Mouse (Mus musculus): Measurements from ENCODE around the gene Tns1. TPM values are rescaled to one million over a fixed set of nuclear protein-coding genes. Genes with fewer than 3 reads are reported as not detected.

Tns1 gene
- total RNA-seq, 1 experiment from 2014 or later, result 7.6 TPM

DNA sequence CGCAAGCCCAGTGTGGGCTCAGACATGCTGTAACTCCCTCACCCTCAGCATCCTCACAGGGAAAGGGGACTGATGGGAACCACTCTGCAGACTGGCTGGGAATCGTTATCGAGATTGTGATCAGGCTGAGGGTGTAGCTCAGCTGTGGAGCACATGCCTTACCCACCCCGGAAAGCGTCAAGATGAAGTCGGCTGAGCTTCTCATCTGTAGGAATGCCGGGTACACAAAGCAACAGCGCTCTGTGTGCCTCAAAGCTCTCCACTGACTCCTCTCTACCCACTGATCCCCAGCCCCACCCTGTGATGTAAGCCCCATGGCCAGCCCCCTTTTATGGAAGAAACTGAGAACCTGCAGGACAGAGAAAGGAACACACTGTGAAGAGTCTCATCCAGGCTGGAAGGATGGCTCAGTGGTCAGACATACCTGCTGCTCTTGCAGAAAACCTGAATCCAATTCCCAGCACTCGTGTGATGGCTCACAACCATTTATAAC, 97.5 kb downstream of the Tns1 start:
- ATAC-seq (ENCODE audit: extremely low read depth, insufficient number of reproducible peaks, low FRiP score, poor library complexity, severe bottlenecking), result no peak

DNA sequence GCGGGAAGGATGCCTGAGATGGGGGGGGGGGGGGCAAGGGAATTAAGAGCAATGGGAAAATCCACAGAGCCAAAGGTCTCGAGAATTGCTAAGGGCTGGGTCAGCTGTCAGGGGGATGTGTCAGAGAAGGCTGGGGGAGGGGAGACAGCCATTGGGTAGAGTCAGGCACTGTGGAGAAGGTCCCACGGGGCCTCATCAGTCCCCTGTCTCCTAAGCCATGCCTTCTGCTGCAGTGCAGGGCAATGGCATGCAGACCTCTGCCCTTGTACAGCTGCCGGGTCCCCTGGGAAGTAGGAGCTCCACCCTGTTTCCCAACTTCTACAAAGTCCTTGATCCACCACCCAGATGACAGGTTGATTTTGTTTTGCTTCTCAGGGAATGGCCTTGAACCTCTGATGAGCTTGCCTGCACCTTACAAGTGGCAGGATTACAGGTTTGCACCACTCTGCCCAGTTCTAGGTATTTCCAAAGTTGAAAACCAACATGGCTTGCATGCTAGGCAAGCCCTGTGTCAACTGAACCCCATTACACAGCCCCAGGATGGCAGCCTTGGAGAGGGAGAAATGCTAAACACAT, 98.5 kb downstream of the Tns1 start:
- no peak for ATAC-seq (ENCODE audit: extremely low read depth, insufficient number of reproducible peaks, low FRiP score, poor library complexity, severe bottlenecking)

DNA sequence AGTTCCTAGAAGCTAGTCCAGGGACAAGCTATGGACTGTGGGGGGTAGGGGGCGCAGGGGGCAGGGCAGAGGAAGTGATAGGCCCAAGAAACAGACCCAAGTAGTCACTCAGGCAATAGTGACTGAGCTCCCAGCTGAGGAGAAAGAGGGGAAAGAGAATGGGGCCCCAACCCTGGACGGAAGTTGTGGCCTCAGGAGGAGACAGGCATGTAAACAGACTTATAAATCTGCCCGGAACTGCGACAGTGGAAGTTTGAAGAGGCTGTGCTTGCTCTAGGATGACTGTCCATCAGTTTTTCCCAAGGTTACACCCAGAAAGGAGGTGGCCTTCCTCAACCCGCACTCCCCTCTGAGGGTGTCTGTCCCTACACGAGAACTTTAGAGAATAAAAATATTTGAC, 99.0 kb downstream of the Tns1 start:
- ATAC-seq (ENCODE audit: extremely low read depth, insufficient number of reproducible peaks, low FRiP score, poor library complexity, severe bottlenecking), result no peak

DNA sequence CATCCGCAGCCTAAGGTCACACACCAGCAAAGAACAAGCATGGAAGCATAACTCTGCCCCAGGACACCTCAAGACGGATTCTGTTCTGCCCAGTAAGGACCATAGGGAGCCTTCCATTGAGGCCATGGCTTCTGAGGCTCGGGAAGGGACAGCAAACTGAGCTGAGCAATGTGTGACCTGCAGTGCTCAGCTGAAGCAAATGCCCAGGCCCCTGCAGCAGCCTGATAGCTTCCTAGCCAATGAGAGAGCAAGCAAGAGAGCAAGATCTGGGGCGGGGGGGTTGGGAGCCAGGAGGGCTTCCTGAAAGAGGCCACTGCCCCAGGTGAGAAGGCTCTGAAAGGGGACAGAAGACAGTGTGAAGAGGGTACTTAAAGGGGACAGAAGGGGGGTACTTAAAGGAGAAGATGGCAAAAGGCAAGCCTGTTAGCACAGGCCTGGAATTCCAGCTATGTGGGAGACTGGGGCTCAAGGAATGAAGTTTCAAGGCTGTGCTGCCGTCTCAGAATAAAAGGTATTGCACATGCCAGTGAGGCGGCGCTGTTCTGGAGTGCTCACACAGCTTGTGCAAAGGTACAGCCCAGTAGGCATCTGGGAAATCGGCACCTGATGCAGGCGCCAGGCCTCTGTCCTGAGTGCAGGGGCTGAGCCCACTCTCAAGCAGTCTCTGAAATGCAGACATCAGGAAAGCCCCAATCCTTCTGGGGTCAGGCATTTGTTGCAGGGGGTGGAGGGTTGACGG, 99.6 kb downstream of the Tns1 start:
- no peak for ATAC-seq (ENCODE audit: extremely low read depth, insufficient number of reproducible peaks, low FRiP score, poor library complexity, severe bottlenecking)

DNA sequence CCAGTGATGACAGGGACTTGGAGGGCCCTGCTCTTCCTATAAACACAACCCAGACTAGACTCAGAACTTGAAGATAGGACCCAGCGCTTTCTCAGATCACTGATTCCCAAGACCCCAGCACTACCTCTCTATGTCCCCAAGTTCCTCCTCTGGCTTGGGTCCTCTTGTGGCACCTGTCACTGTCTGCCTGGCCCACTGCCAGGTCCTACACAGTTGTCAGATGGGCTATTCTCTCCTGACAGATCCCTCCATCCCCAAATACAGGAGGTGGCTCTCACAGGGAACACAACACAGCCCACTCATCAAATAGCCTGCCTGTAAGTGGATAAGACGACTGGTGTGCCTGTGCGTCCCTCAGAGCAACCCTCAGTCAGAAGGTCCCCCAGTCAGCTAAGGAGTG, 101.3 kb downstream of the Tns1 start:
- no peak for ATAC-seq (ENCODE audit: extremely low read depth, insufficient number of reproducible peaks, low FRiP score, poor library complexity, severe bottlenecking)

DNA sequence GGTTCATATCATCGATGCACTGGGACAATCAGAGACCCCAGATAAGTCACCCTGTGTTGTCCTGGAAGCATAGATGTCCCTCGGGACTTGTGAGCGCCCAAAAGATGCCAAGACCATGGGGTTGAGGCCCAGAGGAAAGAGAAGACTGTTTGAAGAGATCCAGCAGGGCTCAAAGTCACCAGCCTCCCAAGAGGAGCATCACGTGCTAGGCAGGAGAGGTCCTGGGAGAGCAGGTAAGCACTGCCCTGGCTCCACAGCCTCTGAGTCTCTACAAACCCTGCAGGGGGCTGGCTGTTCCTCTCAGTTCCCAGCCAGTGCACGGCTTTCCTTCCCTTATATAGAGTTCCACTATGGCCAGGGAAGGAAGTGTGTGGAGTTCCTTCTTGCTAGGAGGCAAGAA, 101.7 kb downstream of the Tns1 start:
- no peak for ATAC-seq (ENCODE audit: extremely low read depth, insufficient number of reproducible peaks, low FRiP score, poor library complexity, severe bottlenecking)

DNA sequence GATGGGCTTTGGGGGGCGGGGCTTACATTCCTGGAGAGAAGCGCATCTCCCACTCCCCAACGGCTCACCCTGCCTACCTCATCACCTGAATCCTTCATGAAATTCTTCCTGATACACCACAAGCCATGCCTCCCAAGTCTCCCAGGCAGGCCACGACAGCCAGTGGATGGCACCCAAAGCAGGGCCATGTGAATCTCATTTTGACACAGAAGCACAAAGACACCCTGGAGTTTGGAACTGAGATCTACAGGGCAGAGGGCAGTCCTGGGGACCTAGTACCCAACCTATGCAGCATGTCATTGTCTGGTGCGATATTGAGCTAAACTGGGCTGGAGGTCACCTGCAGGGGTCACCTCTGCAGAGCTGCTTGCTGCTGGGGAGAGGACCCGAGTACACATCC, 104.0 kb downstream of the Tns1 start:
- no peak for ATAC-seq (ENCODE audit: extremely low read depth, insufficient number of reproducible peaks, low FRiP score, poor library complexity, severe bottlenecking)

DNA sequence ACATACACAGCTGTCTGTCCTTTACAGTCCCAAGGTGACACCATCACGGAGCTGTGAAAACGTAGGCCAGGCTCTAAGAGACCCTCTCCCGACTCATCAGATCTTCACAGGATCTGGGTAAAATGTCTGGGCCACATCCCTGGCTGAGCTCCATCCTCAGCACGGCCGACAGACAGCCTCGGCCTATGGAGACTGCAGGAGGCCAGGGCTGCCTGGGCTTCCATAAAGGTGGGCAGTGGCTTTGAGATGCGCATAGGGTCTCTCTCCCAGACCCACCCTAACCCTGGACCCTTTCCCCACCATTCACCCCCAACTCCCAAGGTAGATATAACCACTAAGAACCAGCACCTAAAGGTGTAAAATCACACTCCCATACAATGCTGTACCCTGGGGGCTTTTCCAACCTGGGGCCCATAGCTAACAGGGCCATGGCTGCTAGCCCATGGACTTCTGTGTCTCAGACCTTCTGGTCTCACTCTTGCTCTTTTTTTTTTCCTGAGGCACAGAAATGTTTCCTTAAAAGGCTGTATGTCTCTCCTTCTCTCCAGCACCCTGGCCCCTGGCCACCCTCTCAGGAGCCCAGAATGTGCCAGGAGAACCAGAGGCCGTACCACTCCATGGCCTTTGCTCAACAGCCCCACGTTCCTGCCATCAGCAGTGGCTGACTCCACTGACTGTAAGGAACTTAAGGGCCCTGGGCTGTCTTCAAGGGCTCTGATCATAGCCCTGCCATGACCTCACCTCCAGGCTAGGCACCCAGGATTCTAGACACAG, 106.7 kb downstream of the Tns1 start:
- ATAC-seq (ENCODE audit: extremely low read depth, insufficient number of reproducible peaks, low FRiP score, poor library complexity, severe bottlenecking), result no peak

DNA sequence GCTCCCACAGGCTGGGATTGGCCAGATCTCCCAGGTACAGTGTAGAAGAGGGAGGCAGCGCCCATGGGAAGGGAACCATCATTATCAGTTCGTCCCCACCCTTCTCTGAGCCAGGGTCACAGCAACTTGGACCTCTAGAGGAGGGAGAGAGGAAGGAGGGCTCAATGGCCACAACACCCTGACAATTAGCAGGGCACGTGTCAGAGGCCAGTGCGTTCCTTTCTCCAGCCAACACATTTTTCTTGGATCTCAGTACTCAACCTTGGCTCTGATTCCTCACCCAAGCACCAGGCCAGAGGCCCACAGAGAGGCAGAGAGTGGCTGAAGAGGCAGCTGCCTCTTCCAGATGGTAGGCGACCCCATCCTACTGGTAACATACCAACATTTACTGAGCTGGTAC, 107.6 kb downstream of the Tns1 start:
- ATAC-seq (ENCODE audit: extremely low read depth, insufficient number of reproducible peaks, low FRiP score, poor library complexity, severe bottlenecking), result no peak

DNA sequence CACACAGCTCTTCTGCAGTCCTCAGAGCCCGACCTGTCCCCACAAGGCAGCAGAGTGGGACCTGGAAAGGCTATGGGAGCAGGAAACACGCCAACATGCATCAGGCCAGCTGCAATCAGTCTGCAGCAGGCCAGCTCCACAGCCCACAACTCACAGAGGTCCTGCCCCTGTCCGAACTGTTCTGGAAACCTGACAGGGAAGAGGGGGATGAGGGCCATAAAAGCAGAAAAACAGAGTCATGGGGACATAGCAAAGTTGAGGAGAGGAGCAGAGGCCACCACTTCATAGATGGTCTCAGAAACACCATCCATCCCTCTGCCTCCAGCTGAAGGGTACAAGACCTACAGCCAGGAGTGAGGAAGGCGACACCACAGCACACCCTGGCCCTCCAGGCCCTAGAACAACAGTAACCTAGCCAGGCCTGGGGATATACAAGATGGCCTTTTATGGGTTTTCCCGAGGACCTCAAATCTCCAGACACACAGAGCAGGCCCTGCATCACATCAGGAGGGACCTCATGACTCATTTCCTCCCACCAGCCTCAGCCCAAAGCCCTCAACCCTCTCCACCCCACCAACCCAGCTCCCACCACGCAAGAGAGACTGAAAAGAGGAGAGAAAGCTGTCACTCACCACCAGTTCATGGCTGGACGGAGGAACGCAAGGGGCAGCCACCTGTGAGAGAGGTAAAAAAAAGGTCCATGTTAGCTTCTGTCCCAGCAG, 108.6 kb downstream of the Tns1 start:
- no peak for ATAC-seq (ENCODE audit: extremely low read depth, insufficient number of reproducible peaks, low FRiP score, poor library complexity, severe bottlenecking)

DNA sequence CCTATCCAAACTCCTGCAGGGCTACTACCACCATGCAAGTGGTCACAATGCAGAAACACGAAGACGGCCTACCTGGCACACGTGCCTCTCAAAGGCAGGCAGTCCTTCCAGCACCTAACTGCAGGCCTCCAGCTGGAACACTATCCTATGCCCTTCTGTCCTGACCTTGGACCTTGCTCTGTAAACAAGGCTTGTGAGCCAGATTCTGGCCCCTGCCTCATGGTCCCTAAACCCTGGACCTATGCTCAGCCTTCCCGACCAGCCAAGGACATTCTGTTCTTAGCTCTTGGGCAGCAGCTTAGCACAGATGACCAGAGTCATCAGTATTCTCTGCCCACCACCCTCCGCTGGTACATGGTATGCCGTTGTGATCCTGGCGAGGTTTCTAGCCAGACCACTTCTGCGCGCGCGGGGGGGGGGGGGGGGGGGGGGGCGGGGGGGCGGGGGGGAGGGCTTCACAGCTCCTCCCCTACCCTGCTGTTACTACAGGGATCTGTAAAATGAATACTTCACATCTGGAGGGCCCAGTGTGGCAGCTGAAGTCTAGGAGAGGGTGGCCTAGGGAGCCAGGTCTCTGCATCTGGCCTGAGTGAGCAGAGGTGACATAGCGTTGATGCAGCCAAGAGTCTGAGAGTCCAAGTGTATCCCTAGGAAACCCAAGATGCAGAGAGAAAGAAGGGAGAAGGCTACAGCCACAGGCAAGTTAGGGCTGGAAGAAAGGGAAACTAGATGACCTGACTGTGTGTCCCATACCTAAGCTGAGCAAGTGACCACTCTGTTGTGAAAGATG, 109.5 kb downstream of the Tns1 start:
- ATAC-seq (ENCODE audit: extremely low read depth, insufficient number of reproducible peaks, low FRiP score, poor library complexity, severe bottlenecking), result no peak

DNA sequence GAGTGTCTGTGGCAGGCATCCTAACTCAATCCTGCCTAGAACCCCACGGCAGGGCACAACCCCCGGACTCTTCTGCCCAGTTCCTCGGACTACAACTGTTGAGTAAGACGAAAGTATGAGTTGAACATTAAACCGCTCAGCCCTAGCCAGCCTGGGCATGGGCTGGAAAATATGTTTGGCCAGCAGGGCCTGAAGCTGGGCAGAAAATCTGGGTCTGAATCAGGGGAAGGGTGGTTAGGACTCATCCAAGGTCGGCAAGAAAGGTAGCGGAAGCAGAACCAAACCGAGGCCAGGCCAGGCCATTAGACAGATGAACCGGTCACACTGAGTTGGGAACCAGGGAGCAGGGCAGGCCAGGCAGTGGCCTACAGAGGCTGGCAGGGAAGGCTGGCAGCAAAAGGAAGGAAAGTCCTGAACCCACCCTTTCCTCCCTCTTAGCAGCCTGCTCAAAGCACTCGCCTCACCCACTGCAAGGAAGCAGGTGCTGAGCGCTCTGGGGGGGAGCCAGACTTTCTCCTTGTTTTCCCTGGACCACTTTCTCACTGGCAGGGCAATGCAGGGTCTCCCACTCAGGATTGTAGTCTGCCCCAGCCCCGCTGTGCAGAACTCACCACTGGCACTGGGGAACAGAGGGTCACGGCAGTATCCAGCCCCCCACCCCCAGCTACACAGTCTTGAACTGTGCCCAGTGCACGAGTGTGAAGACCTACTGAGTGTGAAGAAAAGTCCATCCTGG, 110.8 kb downstream of the Tns1 start:
- ATAC-seq (ENCODE audit: extremely low read depth, insufficient number of reproducible peaks, low FRiP score, poor library complexity, severe bottlenecking), result no peak

DNA sequence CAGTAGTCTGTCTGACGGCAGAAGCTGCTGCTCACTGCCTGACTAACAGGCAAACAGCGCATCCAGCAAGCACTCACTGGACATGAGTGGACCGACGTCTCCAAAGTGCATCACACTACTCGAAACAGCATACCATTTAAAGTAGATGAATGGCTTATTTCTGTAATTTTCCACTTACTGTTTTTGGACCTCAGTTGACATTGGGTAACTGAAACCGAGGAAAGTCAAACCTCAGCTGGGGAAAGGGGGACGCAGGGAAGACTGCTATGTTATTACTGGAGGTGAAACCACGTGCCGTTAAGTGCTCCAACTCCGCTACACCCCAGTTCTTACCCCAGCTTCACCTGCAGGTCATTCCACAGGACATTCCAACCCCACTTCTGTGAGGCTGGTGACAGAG, 111.5 kb downstream of the Tns1 start:
- no peak for ATAC-seq (ENCODE audit: extremely low read depth, insufficient number of reproducible peaks, low FRiP score, poor library complexity, severe bottlenecking)

DNA sequence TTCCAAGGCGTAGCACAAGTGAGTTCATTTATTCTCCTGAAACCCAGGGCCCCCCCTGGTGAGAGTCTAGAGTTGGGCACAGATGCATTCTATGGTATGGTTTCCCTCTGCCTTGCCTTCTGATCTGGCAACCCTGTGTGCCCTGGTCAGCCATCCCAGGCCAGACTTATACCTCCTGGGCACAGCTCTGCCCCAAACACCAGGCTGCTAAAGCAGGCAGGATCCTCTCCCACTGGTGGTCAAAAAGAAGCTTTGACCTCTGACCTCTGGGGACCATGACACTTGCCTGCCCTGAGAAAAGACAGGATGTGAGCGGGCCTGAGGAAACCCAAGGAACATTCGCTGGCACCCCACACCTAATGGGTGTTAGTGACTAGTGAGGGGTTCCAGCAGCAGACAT, 114.8 kb downstream of the Tns1 start:
- no peak for ATAC-seq (ENCODE audit: extremely low read depth, insufficient number of reproducible peaks, low FRiP score, poor library complexity, severe bottlenecking)

DNA sequence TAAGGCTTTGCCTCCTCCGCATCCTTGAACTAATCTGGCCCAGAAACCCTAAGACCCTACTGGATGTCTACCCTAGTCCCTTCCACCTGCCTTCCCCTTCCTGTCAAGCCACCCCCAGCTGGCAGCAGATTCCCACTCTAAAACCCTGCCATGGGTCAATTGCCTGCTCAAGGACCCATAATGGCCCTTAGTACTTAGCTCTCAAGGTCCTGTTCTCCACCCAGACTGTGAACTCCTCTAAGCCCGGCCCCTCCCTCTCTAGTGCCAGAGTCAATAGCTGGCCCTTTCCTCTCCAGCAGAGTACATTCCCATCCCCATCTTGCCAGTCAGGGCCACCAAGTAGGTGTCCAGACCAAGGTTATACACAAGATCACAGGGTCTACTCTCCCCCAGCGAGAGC, 115.3 kb downstream of the Tns1 start:
- no peak for ATAC-seq (ENCODE audit: extremely low read depth, insufficient number of reproducible peaks, low FRiP score, poor library complexity, severe bottlenecking)

DNA sequence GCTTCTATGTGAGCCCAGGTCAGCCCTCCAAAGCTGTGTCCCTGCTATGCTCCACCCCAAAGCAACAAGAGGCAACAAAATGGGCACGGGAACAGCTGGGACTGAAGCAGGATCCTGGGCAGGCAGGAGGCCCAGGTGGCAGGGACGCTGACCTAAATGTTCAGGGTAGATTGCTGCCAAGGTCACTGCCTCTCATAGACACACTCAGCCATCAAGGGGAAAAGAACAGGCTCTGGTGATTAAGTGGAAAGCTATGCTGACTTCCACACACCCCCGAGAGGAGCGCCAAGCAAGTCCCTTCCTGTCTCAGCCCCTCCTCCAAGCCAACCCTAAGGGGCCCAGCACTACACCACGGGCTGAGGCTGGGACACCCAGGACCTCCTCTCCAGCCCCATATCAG, 115.8 kb downstream of the Tns1 start:
- ATAC-seq (ENCODE audit: extremely low read depth, insufficient number of reproducible peaks, low FRiP score, poor library complexity, severe bottlenecking), result no peak

DNA sequence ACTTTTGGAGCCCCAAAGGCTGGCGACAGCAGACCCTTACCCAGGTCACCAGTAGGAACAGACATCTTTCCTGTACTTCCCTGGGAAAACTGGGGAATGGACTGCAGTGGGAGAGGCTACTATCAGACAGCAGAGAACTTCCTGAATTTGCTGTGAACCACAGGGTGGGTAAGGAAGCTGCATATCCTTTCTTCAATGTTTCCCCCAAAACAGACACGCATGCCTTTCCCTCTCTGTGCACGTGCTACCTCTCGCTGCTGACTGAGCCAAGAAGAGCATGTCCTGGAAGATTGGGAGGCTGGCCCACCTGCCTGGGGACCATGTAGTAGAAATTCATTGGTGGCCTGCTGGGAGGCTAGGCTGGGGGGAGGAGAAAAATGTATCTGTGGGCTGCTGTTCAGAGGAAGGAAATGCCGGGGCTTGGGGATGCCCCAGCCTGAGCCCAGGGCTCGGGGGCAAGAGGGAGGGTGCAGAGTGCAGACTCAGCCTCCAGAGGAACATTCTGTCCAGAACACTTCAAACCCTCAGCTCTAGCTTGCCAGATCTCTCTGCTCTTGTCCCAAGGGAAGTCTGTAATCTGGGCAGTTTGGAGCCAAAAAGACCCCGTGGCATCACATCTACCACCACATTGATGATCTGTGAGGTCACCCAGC, 116.7 kb downstream of the Tns1 start:
- no peak for ATAC-seq (ENCODE audit: extremely low read depth, insufficient number of reproducible peaks, low FRiP score, poor library complexity, severe bottlenecking)

DNA sequence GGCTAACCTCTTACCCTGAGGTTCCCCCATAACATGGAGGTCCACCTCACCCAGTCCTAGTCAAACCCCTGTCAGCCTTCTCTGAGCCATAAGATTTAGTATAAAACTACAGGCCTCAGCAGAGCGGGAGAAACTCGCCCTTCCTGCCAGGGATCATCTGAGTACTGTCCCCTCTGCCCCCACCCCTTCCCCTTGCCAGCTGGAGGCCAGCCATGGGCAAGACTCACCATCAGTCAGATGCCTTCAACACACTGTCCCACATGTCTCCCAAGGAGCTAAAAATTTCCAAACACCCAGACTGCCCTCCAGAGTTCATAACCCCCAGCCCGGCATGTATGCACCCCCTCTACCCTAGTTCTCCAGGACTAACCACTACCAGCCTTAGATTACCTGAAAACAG, 119.2 kb downstream of the Tns1 start:
- no peak for ATAC-seq (ENCODE audit: extremely low read depth, insufficient number of reproducible peaks, low FRiP score, poor library complexity, severe bottlenecking)
